Mouse (Mus musculus) kidney, postnatal 0 days (tissue): Measurements from ENCODE around the gene Atxn7l1. TPM values are rescaled to one million over a fixed set of nuclear protein-coding genes. Genes with fewer than 3 reads are reported as not detected.

Experiments used
- ATAC-seq: fragments of 200-750 bp; cut with Nextera tagmentation; replicated peaks from 2 replicates; pipeline ENCODE4 v1.8.0; 2017; ENCODE audit warnings: low read depth, moderate number of reproducible peaks, moderate TSS enrichment, moderate library complexity; ENCODE audit not compliant: low FRiP score
- DNase-seq: peaks from one replicate; pipeline ENCODE4 v3.0.0-alpha.2; 2016; ENCODE audit warnings: low spot score
- H3K27ac ChIP-seq: fragments of 300-500 bp; sonication (generic); 2 replicates; pipeline ENCODE4 v1.5.1; 2014; ENCODE audit warnings: mild to moderate bottlenecking
- H3K27me3 ChIP-seq: fragments of 300-500 bp; sonication (generic); 2 replicates; pipeline ENCODE4 v1.6.1; 2014; ENCODE audit warnings: low read length, mixed read lengths; ENCODE audit not compliant: insufficient read depth
- H3K36me3 ChIP-seq: fragments of 300-500 bp; sonication (generic); 2 replicates; pipeline ENCODE4 v1.6.1; 2014; ENCODE audit warnings: low read length, mixed read lengths; ENCODE audit not compliant: insufficient read depth
- H3K4me1 ChIP-seq: fragments of 300-500 bp; sonication (generic); replicated peaks from 2 replicates; pipeline ENCODE4 v1.6.1; 2014; ENCODE audit warnings: antibody characterized with exemption, low read length, mixed read lengths; ENCODE audit not compliant: insufficient read depth
- H3K4me2 ChIP-seq: fragments of 300-500 bp; sonication (generic); 2 replicates; pipeline ENCODE4 v1.6.1; 2014; ENCODE audit warnings: mild to moderate bottlenecking, low read length, moderate library complexity, mixed read lengths
- H3K4me3 ChIP-seq: fragments of 300-500 bp; sonication (generic); replicated peaks from 2 replicates; pipeline ENCODE4 v1.5.1; 2014; ENCODE audit warnings: low read depth, low read length
- H3K9ac ChIP-seq: fragments of 300-500 bp; sonication (generic); 2 replicates; pipeline ENCODE4 v1.6.1; 2014; ENCODE audit warnings: low read depth, low read length
- H3K9me3 ChIP-seq: fragments of 300-500 bp; sonication (generic); replicated peaks from 2 replicates; pipeline ENCODE4 v1.6.1; 2016; ENCODE audit warnings: low read length, inconsistent platforms, mixed read lengths
- CTCF ChIP-seq: IDR thresholded peaks from 2 replicates; pipeline ENCODE4 v1.5.1; 2016; ENCODE audit warnings: antibody characterized with exemption, low read depth, mild to moderate bottlenecking, moderate library complexity
- WGBS: fragments of 180-500 bp; shearing (Covaris S2); extraction: QIAGEN DNeasy Blood & Tissue Kit; methylation state at CpG from one replicate; pipeline ENCODE4 v1.1.7; 2014; 5-methylcytosine and 5-hydroxymethylcytosine counted together
- polyA plus RNA-seq: library from polyadenylated mRNA; unstranded; fragments of >200 nt; fragmentation: Nextera tagmentation; extraction: Ambion mirVana; gene quantifications from 2 replicates; pipeline ENCODE4 v1.2.1, GENCODE M21; 2015

Gene Atxn7l1
- polyA plus RNA-seq, 1 experiment from 2014 or later: 9.3 TPM

GRCm38 (mm10) chr12:33218215-33218859 lies 70.8 kb downstream of the Atxn7l1 start:
- H3K4me2 ChIP-seq: no peak overlapping the region
- H3K27me3 ChIP-seq: no peaks in the 10 kb centered on the region
- no peak overlapping the region for H3K27ac ChIP-seq
- 0 out of 2 replicates have a peak, but pooled peaks cover 3% of the 10 kb centered on the region for H3K36me3 ChIP-seq
- no peaks in the 10 kb centered on the region for H3K9me3 ChIP-seq
- no peak overlapping the region for H3K9ac ChIP-seq
- WGBS: 89% methylated on average over 9 of the region's 9 CpGs
- DNase-seq (no peak), ATAC-seq (no peak)
- TF ChIP-seq CTCF: no peak
- H3K4me3 ChIP-seq: no peak overlapping the region
- H3K4me1 ChIP-seq: no peaks in the 10 kb centered on the region

DNA sequence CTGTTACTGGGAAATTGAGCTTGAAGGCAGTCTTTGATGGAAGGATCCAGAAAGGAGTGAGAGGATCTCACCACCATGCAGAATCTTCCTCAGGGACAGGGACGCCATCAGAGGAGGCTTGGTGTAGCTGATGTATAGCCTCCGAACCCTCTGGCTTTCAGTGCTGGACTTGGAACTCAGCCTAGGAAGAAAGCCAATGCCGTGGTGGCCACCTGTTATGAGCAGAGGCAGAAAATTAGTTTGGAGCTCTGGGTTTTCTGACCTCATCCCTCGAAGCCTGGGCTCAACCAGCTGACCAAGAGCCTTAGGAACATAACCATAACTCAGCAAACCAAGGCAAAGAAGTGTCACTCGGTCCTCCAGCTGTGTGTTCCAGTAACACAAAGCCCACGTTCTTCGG lies 71.9 kb downstream of the Atxn7l1 start:
- H3K4me3 ChIP-seq: no peak overlapping the region
- no peak overlapping the region for H3K9ac ChIP-seq
- DNase-seq: no peak
- no peaks in the 10 kb centered on the region for H3K9me3 ChIP-seq
- ATAC-seq: no peak
- no peaks in the 10 kb centered on the region for H3K4me1 ChIP-seq
- H3K36me3 ChIP-seq: 0 out of 2 replicates have a peak, but pooled peaks cover 3% of the 10 kb centered on the region
- H3K27ac ChIP-seq: no peak overlapping the region
- WGBS: 79% methylated on average over 7 of the region's 7 CpGs
- H3K4me2 ChIP-seq: no peak overlapping the region
- TF ChIP-seq CTCF: no peak
- H3K27me3 ChIP-seq: no peaks in the 10 kb centered on the region

DNA sequence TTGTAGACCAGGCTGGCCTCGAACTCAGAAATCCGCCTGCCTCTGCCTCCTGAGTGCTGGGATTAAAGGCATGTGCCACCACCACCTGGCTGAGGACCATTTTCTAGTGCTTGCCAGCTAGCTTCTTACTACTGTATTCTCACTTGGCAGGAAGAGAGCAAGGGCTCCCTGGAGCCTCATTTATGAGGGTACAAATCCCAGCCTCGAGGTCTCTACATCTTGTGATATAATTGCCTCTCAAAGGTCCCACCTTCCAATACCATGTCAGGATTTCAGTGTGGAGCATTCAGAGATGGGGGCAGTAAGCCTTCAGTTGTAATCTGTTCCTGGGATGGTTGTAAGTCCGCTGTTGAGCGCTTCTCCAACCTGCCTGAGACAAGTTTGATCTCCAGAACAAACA lies 72.6 kb downstream of the Atxn7l1 start:
- Histone ChIP-seq H3K27ac (no peak overlapping the region), H3K27me3 (no peaks in the 10 kb centered on the region), H3K4me1 (no peaks in the 10 kb centered on the region), H3K36me3 (0 out of 2 replicates have a peak, but pooled peaks cover 3% of the 10 kb centered on the region), H3K9me3 (no peaks in the 10 kb centered on the region), H3K4me3 (no peak overlapping the region), H3K4me2 (no peak overlapping the region), H3K9ac (no peak overlapping the region)
- TF ChIP-seq CTCF: no peak
- WGBS: 83% methylated on average over 5 of the region's 5 CpGs
- DNase-seq (no peak), ATAC-seq (no peak)

GRCm38 (mm10) chr12:33220509-33221051 lies 73.1 kb downstream of the Atxn7l1 start:
- WGBS: 68% methylated on average over 11 of the region's 11 CpGs
- no peak for DNase-seq
- H3K9ac ChIP-seq: no peak overlapping the region
- H3K4me1 ChIP-seq: no peaks in the 10 kb centered on the region
- no peaks in the 10 kb centered on the region for H3K27me3 ChIP-seq
- no peak overlapping the region for H3K4me3 ChIP-seq
- ATAC-seq: no peak
- H3K4me2 ChIP-seq: no peak overlapping the region
- TF ChIP-seq CTCF: no peak
- H3K27ac ChIP-seq: no peak overlapping the region
- no peaks in the 10 kb centered on the region for H3K9me3 ChIP-seq
- H3K36me3 ChIP-seq: 0 out of 2 replicates have a peak, but pooled peaks cover 3% of the 10 kb centered on the region

- ATAC-seq (no peak), DNase-seq (no peak)
- H3K4me2 ChIP-seq: no peak overlapping the region
- no peaks in the 10 kb centered on the region for H3K4me1 ChIP-seq
- H3K9ac ChIP-seq: no peak overlapping the region
- H3K36me3 ChIP-seq: 0 out of 2 replicates have a peak, but pooled peaks cover 3% of the 10 kb centered on the region
- no peak overlapping the region for H3K4me3 ChIP-seq
- 64% methylated on average over 7 of the region's 7 CpGs for WGBS
- H3K27ac ChIP-seq: no peak overlapping the region
- H3K27me3 ChIP-seq: no peaks in the 10 kb centered on the region
- no peaks in the 10 kb centered on the region for H3K9me3 ChIP-seq
- TF ChIP-seq CTCF: no peak
Observed at GRCm38 (mm10) chr12:33222187-33222586, 74.7 kb downstream of the Atxn7l1 start.

- DNase-seq (no peak), ATAC-seq (no peak)
- H3K27ac ChIP-seq: no peak overlapping the region
- no peaks in the 10 kb centered on the region for H3K9me3 ChIP-seq
- H3K4me1 ChIP-seq: no peaks in the 10 kb centered on the region
- no peak overlapping the region for H3K4me2 ChIP-seq
- 58% methylated on average over 11 of the region's 11 CpGs for WGBS
- TF ChIP-seq CTCF: no peak
- no peaks in the 10 kb centered on the region for H3K27me3 ChIP-seq
- H3K9ac ChIP-seq: no peak overlapping the region
- H3K4me3 ChIP-seq: no peak overlapping the region
- no peaks in the 10 kb centered on the region for H3K36me3 ChIP-seq
Observed at GRCm38 (mm10) chr12:33225117-33225541, 77.6 kb downstream of the Atxn7l1 start.
